Mouse (Mus musculus) embryonic fibroblast, embryonic 13.5 days (primary cell): ENCODE data around the gene Aym1. TPM values are rescaled to one million over a fixed set of nuclear protein-coding genes. Genes with fewer than 3 reads are reported as not detected.
A peak's percentile ranks its signal among the peaks of the same experiment; 100 is the strongest.
"Not testable (repeated sequence)": the region's sequence is repeated elsewhere in the genome, so short reads cannot be mapped to it uniquely, and the experiment has no call there.

ENCODE experiments used
- H3K27ac ChIP-seq: 2 replicates; pipeline ENCODE4 v1.5.1; 2012; ENCODE audit warnings: low read length, control low read depth, inconsistent platforms; ENCODE audit not compliant: insufficient read depth
- H3K4me1 ChIP-seq: 2 replicates; pipeline ENCODE4 v1.6.1; 2011; ENCODE audit warnings: low read length; ENCODE audit not compliant: control insufficient read depth, insufficient read depth
- H3K4me3 ChIP-seq: 2 replicates; pipeline ENCODE4 v1.5.1; 2011; ENCODE audit warnings: mild to moderate bottlenecking, control low read depth, low read length; ENCODE audit not compliant: insufficient read depth
- CTCF ChIP-seq: IDR thresholded peaks from 2 replicates; pipeline ENCODE4 v1.5.1; 2011; ENCODE audit warnings: mild to moderate bottlenecking, control low read depth, low read length, moderate library complexity, borderline replicate concordance; ENCODE audit not compliant: insufficient read depth
- POLR2A ChIP-seq: IDR thresholded peaks from 2 replicates; pipeline ENCODE4 v1.6.1; 2011; ENCODE audit warnings: low read depth, mild to moderate bottlenecking, control low read depth, low read length, moderate library complexity
- polyA plus RNA-seq: library from polyadenylated mRNA; stranded (reverse); fragments of >200 nt; gene quantifications from 2 replicates; pipeline ENCODE4 v1.2.4, GENCODE M21; 2011; ENCODE audit warnings: low read depth; ENCODE audit not compliant: missing spikeins, insufficient read length

Gene Aym1
- polyA plus RNA-seq, 1 experiment = not detected

DNA sequence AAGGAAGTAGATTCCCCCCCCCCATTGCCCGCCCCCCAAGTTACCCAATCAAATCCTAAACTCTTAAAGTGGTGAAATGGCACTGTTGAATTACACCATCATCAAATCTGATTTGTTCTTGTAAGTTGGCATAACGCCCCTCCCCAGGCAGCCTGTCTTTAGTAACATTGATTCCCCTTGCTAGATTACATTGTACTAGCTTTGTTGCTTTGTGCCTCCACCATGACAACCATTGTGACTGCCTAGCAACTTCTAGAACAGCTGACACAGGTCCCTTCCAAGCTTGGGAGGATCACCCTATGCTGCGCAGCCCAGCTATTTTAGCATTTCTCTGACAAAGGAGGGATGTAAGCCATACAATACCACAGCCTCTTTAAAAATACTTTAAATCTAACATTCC is 5.3 kb upstream of the Aym1 start:
- Histone ChIP-seq H3K27ac (no peak overlapping the region), H3K4me3 (no peak overlapping the region), H3K4me1 (no peaks in the 10 kb centered on the region)
- TF ChIP-seq POLR2A (no peak), CTCF (no peak)

DNA sequence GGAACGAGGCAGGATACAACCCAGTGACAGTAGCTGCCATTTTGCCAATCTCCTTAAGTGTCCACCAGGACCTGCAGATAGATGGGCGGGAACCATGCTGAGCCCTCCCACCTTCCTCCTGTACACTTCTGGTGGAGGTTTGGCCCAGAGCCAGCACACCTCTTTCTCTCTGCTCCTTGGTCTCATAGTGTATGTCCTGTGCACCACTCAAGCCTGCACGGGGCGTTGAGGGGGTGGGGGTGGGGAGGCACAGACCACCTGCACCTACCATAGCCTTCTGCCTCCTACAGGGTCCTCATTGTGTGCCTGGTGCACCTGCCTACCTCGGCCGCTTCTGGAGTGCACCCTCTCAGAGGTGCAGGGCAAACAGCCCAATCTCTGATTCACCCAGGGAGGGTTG is 4.5 kb upstream of the Aym1 start:
- Histone ChIP-seq H3K4me3 (no peak overlapping the region), H3K4me1 (no peaks in the 10 kb centered on the region), H3K27ac (no peak overlapping the region)
- TF ChIP-seq POLR2A = no peak
- TF ChIP-seq CTCF = no peak

DNA sequence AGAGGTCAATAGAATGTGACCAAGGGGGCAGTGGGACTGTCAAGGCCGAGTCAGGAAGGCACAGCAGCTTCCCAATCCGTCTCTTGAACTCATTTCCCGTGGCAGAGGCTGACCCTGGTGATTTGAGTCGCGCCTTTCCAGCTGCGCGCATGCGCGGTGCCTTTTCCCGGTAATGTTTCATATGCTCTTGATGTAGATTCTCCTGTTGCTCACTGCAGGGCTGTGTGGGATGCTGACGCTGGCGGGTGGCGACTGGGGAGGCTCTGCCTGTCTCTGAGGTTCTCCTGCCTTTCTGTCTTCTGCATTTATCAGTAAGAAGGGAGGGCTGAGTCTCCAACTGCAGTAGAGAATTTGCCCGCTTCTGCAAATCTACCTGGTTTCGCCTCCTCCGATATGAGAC is 2.8 kb upstream of the Aym1 start:
- Histone ChIP-seq H3K4me1 (no peaks in the 10 kb centered on the region), H3K4me3 (no peak overlapping the region), H3K27ac (no peak overlapping the region)
- TF ChIP-seq POLR2A = no peak
- TF ChIP-seq CTCF = no peak

DNA sequence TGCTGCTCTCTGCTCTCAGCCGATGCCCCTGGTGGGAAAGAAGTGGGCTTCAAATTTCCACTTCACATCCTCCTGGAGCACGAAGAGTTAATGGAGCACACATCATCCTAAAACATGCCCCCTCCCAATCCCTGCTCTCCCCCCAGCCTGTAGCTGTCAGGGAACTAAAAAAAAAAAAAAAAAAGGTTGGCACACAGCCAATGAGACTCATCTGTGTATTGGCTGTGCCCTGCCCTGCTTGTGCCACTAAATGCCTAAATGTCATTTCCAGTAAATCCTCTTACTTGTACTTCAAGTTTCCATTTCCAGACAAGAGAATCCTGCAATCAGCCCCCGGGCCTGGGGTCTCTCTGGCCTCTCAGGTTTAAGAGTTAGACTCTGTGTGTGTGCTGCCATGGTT is 562 bp downstream of the Aym1 start:
- no peak overlapping the region for H3K27ac ChIP-seq

DNA sequence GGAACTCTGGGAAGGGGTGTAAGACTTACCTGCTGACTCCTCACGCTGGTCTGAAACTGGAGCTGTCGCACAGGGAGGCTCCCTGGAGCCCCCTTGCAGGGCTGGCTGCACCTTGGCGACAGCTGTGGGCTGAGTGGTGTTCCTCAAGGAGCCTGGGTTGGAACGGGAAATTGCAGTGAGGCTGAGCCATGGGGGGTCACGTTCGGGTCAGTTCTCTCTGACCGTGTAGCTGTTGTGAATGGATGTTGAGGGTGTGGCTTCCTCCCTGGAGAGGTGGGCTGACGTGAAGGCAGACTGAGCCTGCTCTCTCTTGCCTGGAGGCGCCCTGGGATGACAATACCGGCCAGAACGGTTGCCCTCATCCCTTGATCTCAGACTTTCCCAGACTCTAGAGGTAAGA is 1.7 kb downstream of the Aym1 start:
- TF ChIP-seq POLR2A (no peak), CTCF (no peak)
- H3K4me1 ChIP-seq = no peaks in the 10 kb centered on the region
- no peak overlapping the region for H3K4me3 ChIP-seq
- H3K27ac ChIP-seq = no peak overlapping the region

More for the DNA sequence above, 562 bp downstream of the Aym1 start:
- Histone ChIP-seq H3K4me3 (no peak overlapping the region), H3K4me1 (no peaks in the 10 kb centered on the region)
- no peak for TF ChIP-seq POLR2A
- no peak for TF ChIP-seq CTCF

DNA sequence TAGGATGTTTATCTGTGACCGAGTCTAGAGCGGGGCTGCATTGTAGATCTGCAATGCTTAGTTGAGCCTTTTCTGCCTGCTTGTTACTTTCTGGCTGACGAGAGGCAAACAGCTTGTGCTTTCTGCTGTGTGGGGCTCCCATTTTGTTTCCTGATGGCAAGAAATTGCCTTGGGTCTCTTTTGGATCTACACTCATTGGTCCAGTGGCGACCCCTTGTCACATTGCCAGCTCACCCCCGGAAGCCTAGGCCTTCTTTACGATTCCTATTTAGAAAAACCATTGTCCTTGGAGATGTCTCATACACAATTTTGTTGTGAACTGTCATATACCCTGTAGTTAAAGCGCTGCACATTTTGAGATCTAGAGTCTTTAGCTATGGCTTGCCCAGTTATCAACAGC is 4.2 kb downstream of the Aym1 start:
- Histone ChIP-seq H3K27ac (no peak overlapping the region), H3K4me3 (no peak overlapping the region), H3K4me1 (no peaks in the 10 kb centered on the region)
- no peak for TF ChIP-seq POLR2A
- TF ChIP-seq CTCF = no peak

DNA sequence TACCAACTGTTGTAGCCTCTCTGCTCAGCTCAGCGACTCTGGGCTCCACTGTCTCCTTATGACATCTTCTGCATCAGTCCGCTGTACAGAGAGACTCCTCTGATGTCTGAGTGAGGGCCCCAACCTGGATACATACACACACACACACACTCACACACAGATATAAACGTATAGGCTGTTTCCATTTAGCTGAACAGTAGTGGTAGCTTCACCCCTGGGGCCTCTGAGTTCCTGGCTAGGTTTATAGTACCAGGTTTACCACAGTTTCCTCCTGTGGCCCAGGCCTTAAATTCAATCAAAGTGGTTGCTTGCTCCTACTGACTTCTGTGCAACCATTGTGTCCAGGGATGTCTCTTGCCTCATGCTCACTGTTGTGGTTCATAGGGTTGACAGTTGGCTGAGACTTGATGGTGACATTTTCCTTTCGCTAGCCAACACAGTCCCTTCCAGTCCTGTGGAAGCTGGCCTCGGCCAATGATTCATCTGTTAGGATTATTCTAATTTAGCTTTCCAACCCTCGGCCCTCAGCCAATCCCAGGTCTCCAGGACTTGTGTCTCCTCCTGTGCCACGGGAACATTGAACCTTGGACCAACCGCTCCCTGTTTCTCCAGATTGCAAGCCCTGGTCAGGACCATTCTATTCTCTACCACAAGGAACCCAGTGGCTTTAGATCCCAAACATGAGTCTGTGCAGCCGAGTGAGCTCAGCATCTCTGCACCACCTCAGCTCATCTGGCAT is 5.3 kb downstream of the Aym1 start:
- TF ChIP-seq POLR2A (no peak), CTCF (no peak)
- Histone ChIP-seq H3K4me1 (no peaks in the 10 kb centered on the region), H3K4me3 (no peak overlapping the region), H3K27ac (no peak overlapping the region)

DNA sequence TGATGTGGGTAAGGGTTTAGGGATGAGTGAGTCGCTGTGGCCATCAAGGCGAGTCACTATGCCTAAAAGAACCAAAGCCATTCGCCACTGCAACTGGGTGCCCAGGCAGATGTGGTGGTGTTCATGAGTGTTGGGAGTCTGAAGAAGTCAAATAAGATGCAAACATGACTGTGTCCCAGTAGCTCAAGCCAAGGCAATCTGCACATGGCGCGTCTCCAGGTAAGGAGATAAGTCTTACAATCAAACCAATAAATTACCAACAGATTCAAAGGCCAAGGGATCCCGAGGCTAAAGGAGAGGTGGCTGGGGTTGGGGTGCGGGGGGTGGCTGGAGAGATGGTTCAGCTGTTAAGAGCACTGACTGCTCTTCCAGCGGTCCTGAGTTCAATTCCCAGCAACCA is 6.1 kb downstream of the Aym1 start:
- no peaks in the 10 kb centered on the region for H3K4me1 ChIP-seq
- H3K27ac ChIP-seq = no peak overlapping the region
- H3K4me3 ChIP-seq = no peak overlapping the region
- TF ChIP-seq POLR2A (no peak), CTCF (no peak)

DNA sequence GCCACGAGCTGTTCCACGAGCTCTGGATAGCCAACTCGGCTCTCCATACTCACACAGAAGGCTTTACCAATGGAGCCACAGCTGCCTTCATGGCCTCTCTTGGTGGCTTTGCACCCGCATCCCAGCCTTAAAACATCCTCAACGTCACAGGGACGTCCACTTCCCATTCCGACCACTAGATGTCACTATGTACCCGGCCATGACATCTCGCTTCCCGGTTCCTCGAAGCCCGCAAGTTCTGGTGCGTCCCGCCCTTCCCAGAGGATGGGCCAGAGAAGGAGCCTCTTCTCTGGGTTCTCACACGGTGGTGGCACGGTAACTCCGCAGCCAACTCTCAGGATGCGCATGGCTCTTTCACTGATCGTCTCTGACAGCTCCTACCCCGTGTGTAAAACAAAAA is 8.8 kb downstream of the Aym1 start:
- Histone ChIP-seq H3K4me3 (no peak overlapping the region), H3K4me1 (no peaks in the 10 kb centered on the region), H3K27ac (no peak overlapping the region)
- TF ChIP-seq POLR2A (no peak), CTCF (peak; percentile 93)

DNA sequence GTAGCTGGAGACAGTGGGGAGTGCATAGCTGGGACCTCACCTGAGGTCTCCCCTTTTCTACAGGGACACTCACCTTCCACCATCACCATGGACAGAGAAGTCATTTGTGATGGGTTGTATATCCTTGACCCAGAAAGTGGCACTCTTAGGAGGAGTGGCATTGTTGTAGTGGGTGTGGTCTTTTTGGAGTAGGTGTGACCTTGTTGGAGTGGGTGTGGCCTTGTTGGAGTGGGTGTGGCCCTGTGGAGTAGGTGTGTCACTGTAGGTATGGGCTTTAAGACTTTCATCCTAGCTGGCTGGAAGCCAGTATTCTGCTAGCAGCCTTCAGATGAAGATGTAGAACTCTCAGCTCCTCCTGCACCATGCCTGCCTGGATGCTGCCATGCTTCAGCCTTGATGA is 10.6 kb downstream of the Aym1 start:
- H3K4me3 ChIP-seq, H3K27ac ChIP-seq, H3K4me1 ChIP-seq: not testable (repeated sequence)
